Mouse (Mus musculus): Measurements from ENCODE around the gene Gmnn.

DNA sequence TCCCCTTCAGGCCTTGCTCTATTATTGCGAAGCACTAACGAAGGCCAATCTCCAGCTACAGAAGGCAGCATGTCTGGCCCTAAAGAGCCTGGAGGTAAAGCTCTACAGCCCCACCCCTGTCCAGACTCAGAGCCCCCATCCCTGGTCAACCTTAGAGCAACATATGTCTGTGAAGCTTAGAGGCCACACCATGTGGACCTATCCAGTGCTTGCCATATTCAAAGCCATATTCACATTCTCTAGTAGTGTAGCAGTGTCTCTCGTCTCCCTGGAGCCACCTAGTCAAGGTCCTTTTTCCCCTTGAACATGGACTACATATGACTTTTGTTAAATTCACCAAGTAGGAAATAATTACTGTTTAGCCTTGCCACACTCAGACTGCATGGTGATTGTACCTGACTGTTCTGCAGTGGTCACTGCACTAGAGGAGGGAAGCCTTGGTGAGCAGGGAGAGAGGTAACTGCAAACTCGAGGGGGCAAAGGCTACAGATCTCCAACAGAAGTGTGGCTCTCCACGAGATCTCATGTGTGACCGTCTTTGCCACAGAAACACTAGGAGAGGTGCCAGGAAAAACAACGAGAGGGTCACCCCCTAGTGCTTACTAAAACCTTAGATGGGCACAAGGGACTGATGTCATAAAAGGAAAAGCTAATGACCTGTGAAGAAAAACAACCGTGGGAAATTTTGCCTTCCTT is 37.9 kb downstream of the Gmnn start:
- TF ChIP-seq BHLHE40 (IDR thresholded peaks at IDR 0.05; ENCODE audit: borderline replicate concordance, low read depth, low read length) (no peak), POLR2A (IDR thresholded peaks at IDR 0.05; ENCODE audit: control insufficient read depth in 1 of 2, insufficient read depth in 1 of 2, low read depth in 1 of 2, low read length in 2 of 2, poor library complexity in 1 of 2) (no peak), GATA1 (IDR thresholded peaks at IDR 0.05; ENCODE audit: low read depth, low read length) (no peak), NELFE (IDR thresholded peaks at IDR 0.05; ENCODE audit: low read depth, low read length) (no peak), CTCF (IDR thresholded peaks at IDR 0.05 in 2 of 3, conservative IDR thresholded peaks at IDR 0.05 in 1 of 3; ENCODE audit: control insufficient read depth in 1 of 3, insufficient read depth in 1 of 3, low read depth in 2 of 3, low read length in 3 of 3, poor library complexity in 1 of 3, severe bottlenecking in 1 of 3) (no peak)
